Mouse (Mus musculus) hindbrain, embryonic 13.5 days (tissue): ENCODE data around the gene Acbd6. TPM values are rescaled to one million over a fixed set of nuclear protein-coding genes. Genes with fewer than 3 reads are reported as not detected.

Experiments
- ATAC-seq: fragments of 200-750 bp; cut with Nextera tagmentation; 2 replicates; pipeline ENCODE4 v1.8.0; 2017; ENCODE audit warnings: moderate TSS enrichment; ENCODE audit not compliant: low FRiP score
- H3K27ac ChIP-seq: fragments of 300-500 bp; sonication (generic); 2 replicates; pipeline ENCODE4 v1.5.1; 2015; ENCODE audit warnings: inconsistent platforms, mild to moderate bottlenecking, moderate library complexity
- H3K27me3 ChIP-seq: fragments of 300-500 bp; sonication (generic); 2 replicates; pipeline ENCODE4 v1.6.1; 2015; ENCODE audit warnings: mild to moderate bottlenecking, inconsistent platforms
- H3K36me3 ChIP-seq: fragments of 300-500 bp; sonication (generic); 2 replicates; pipeline ENCODE4 v1.6.1; 2015; ENCODE audit warnings: mild to moderate bottlenecking, inconsistent platforms
- H3K4me1 ChIP-seq: fragments of 300-500 bp; sonication (generic); replicated peaks from 2 replicates; pipeline ENCODE4 v1.6.1; 2015; ENCODE audit warnings: inconsistent platforms
- H3K4me2 ChIP-seq: fragments of 300-500 bp; sonication (generic); 2 replicates; pipeline ENCODE4 v1.6.1; 2015; ENCODE audit warnings: inconsistent platforms, mild to moderate bottlenecking, moderate library complexity
- H3K4me3 ChIP-seq: fragments of 300-500 bp; sonication (generic); 2 replicates; pipeline ENCODE4 v1.5.1; 2015; ENCODE audit warnings: mild to moderate bottlenecking, inconsistent platforms
- H3K9ac ChIP-seq: fragments of 300-500 bp; sonication (generic); 2 replicates; pipeline ENCODE4 v1.6.1; 2015; ENCODE audit warnings: mild to moderate bottlenecking, inconsistent platforms
- H3K9me3 ChIP-seq: fragments of 300-500 bp; sonication (generic); 2 replicates; pipeline ENCODE4 v1.6.1; 2016; ENCODE audit warnings: inconsistent platforms
- WGBS: fragments of 180-500 bp; shearing (Covaris S2); methylation state at CpG from one replicate; pipeline ENCODE4 v1.1.7; 2015; 5-methylcytosine and 5-hydroxymethylcytosine counted together
- polyA plus RNA-seq: library from polyadenylated mRNA; unstranded; fragments of >200 nt; fragmentation: Nextera tagmentation; extraction: Ambion mirVana; gene quantifications from 2 replicates; pipeline ENCODE4 v1.2.1, GENCODE M21; 2015

Acbd6 gene
- polyA plus RNA-seq: 81.2 and 83.0 TPM in 2 replicates

- Histone ChIP-seq H3K9me3 (peaks cover 3% of the 10 kb centered on the region; the same call in 1 of the 2 replicates), H3K27me3 (no peaks in the 10 kb centered on the region), H3K4me1 (peaks cover 36% of the 10 kb centered on the region), H3K9ac (peak within 1 kb of the TSS; percentile 95), H3K27ac (peak within 1 kb of the TSS; percentile 86), H3K36me3 (no peaks in the 10 kb centered on the region), H3K4me3 (peak within 1 kb of the TSS; percentile 89), H3K4me2 (peak within 1 kb of the TSS; percentile 85)
- WGBS: under 1% methylated on average over 70 of the region's 83 CpGs
- ATAC-seq: peak; percentile 89
Measured at GRCm38 (mm10) chr1:155558012-155558842, at the start of gene Acbd6. TSS of gene Acbd6 (plus strand) at chr1:155558120.

DNA sequence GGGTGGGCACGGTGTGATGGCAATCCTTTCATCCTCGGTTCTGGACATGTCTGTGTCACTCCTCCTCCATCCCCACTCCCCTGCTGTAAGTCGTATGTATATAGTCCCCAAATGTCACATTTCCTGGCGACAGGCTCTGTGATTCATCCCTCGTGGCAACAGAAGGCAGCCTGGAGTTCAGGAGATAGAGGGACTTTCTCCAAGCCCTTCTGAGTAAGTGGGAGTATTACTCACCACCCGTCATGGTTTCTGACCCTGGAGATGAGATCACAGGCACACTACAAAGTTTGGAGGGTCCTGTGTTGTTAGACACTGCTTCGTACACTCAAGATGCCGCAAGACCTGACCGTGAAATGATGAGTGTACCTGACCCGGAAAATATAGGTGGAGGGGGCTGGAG, 47.7 kb upstream of the Acbd6 start:
- 76% methylated on average over 10 of the region's 10 CpGs for WGBS
- no peak for ATAC-seq
- no peak overlapping the region for H3K9ac ChIP-seq
- H3K36me3 ChIP-seq: no peaks in the 10 kb centered on the region
- H3K9me3 ChIP-seq: no peaks in the 10 kb centered on the region; the same call in 1 of the 2 replicates
- H3K27ac ChIP-seq: no peak overlapping the region
- peaks cover 2% of the 10 kb centered on the region; the same call in 1 of the 2 replicates for H3K4me1 ChIP-seq
- no peak overlapping the region for H3K4me2 ChIP-seq
- H3K27me3 ChIP-seq: no peaks in the 10 kb centered on the region
- no peak overlapping the region for H3K4me3 ChIP-seq

- no peak overlapping the region for H3K9ac ChIP-seq
- WGBS: 84% methylated on average over 4 of the region's 4 CpGs
- no peaks in the 10 kb centered on the region for H3K27me3 ChIP-seq
- peaks cover 4% of the 10 kb centered on the region for H3K9me3 ChIP-seq
- no peak overlapping the region for H3K27ac ChIP-seq
- no peak overlapping the region for H3K4me3 ChIP-seq
- ATAC-seq: no peak
- H3K4me1 ChIP-seq: no peaks in the 10 kb centered on the region
- no peak overlapping the region for H3K4me2 ChIP-seq
- no peaks in the 10 kb centered on the region for H3K36me3 ChIP-seq
Measured at GRCm38 (mm10) chr1:155515866-155516265, 42.1 kb upstream of the Acbd6 start.

- Histone ChIP-seq H3K9me3 (peaks cover 4% of the 10 kb centered on the region), H3K9ac (no peak overlapping the region), H3K4me3 (no peak overlapping the region), H3K27me3 (no peaks in the 10 kb centered on the region), H3K4me2 (no peak overlapping the region), H3K27ac (no peak overlapping the region; the same call in 1 of the 2 replicates), H3K36me3 (no peaks in the 10 kb centered on the region), H3K4me1 (no peaks in the 10 kb centered on the region)
- no peak for ATAC-seq
- 39% methylated on average over 7 of the region's 7 CpGs for WGBS
Measured at GRCm38 (mm10) chr1:155516594-155516993, 41.3 kb upstream of the Acbd6 start.

DNA sequence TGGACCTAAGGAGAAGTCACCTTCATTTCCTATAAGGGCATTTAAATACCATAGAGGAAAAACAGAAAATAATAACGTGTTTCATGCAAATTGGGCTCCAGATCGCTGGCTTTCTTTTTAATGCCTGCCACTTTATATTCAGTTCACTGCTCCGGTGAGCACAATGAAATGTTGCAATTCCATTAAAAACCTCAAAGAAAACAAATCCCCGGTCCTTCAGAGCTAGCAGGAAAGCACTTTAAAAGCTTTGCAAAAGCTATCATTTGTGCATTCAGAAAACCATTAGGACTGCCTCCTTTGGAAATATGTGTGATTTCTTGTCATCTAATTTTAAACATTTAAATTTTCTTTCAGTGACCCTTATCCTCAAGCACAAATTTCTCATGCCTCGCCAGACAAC, 40.9 kb upstream of the Acbd6 start:
- WGBS: 31% methylated on average over 5 of the region's 5 CpGs

DNA sequence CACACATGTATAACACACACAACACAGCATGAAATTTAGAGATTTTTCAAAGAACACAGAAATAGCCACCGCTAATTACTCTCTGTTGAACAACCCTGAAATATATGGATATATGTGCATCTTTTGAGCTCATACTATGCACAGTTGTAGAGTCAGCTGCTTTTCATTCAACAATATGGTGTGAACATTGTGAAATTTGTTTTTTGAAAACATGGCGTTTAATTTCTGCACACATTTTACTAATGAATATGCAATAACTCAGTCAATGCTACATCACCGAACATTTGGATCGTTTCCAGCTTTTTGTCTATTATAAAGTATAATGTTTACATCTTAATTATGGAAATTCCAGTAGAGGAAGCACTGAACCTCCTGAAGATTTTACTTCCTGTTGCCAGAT, 37.6 kb upstream of the Acbd6 start:
- no peak for ATAC-seq
- 87% methylated on average over 4 of the region's 4 CpGs for WGBS
- H3K4me3 ChIP-seq: no peak overlapping the region
- no peak overlapping the region for H3K9ac ChIP-seq
- H3K4me1 ChIP-seq: no peaks in the 10 kb centered on the region
- H3K9me3 ChIP-seq: peaks cover 4% of the 10 kb centered on the region
- H3K4me2 ChIP-seq: no peak overlapping the region
- H3K27ac ChIP-seq: no peak overlapping the region
- H3K36me3 ChIP-seq: no peaks in the 10 kb centered on the region
- no peaks in the 10 kb centered on the region for H3K27me3 ChIP-seq

More for the DNA sequence above, 40.9 kb upstream of the Acbd6 start:
- Histone ChIP-seq H3K9me3 (peaks cover 4% of the 10 kb centered on the region), H3K4me1 (no peaks in the 10 kb centered on the region), H3K9ac (no peak overlapping the region), H3K4me2 (no peak overlapping the region), H3K27me3 (no peaks in the 10 kb centered on the region), H3K4me3 (no peak overlapping the region), H3K36me3 (no peaks in the 10 kb centered on the region), H3K27ac (peak overlapping the region; percentile 72)
- no peak for ATAC-seq

GRCm38 (mm10) chr1:155522493-155522892, 35.4 kb upstream of the Acbd6 start:
- no peak overlapping the region for H3K4me3 ChIP-seq
- H3K4me2 ChIP-seq: no peak overlapping the region
- no peak for ATAC-seq
- no peaks in the 10 kb centered on the region for H3K36me3 ChIP-seq
- 83% methylated on average over 4 of the region's 4 CpGs for WGBS
- H3K4me1 ChIP-seq: peaks cover 8% of the 10 kb centered on the region; the same call in 1 of the 2 replicates
- H3K9ac ChIP-seq: no peak overlapping the region
- peaks cover 3% of the 10 kb centered on the region for H3K9me3 ChIP-seq
- H3K27me3 ChIP-seq: no peaks in the 10 kb centered on the region; the same call in 1 of the 2 replicates
- no peak overlapping the region for H3K27ac ChIP-seq

GRCm38 (mm10) chr1:155526176-155526575, 31.7 kb upstream of the Acbd6 start:
- no peak overlapping the region for H3K27ac ChIP-seq
- H3K4me1 ChIP-seq: peaks cover 41% of the 10 kb centered on the region
- no peaks in the 10 kb centered on the region for H3K9me3 ChIP-seq
- H3K4me3 ChIP-seq: no peak overlapping the region
- no peaks in the 10 kb centered on the region; the same call in 1 of the 2 replicates for H3K27me3 ChIP-seq
- H3K36me3 ChIP-seq: no peaks in the 10 kb centered on the region
- 55% methylated on average over 5 of the region's 5 CpGs for WGBS
- no peak for ATAC-seq
- H3K4me2 ChIP-seq: no peak overlapping the region
- no peak overlapping the region for H3K9ac ChIP-seq

- Histone ChIP-seq H3K4me2 (no peak overlapping the region), H3K27me3 (peaks cover 3% of the 10 kb centered on the region), H3K4me3 (no peak overlapping the region), H3K9me3 (no peaks in the 10 kb centered on the region), H3K4me1 (peaks cover 45% of the 10 kb centered on the region), H3K36me3 (no peaks in the 10 kb centered on the region), H3K27ac (no peak overlapping the region), H3K9ac (no peak overlapping the region)
- no peak for ATAC-seq
- 30% methylated on average over 12 of the region's 12 CpGs for WGBS
Measured at GRCm38 (mm10) chr1:155527027-155527786, 30.7 kb upstream of the Acbd6 start.

DNA sequence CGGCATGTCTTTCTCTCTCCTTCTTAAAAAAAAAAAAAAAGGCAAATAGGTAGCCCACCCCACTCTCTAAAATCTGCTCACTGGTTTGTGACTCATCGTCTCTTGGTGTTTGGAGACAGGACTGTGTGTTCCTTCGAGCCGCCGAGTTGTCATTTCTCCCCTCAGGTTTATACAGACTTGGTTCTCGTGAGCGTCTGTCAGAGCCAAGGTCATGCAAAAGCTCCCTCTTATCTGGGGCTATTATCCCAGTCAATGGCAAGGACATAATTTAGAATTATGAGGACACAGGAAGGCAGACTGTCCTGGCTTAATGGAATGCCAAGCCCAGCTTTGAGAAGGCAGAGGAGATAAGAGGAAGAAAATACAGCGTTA, 30.1 kb upstream of the Acbd6 start:
- Histone ChIP-seq H3K9ac (no peak overlapping the region), H3K36me3 (no peaks in the 10 kb centered on the region), H3K4me3 (no peak overlapping the region), H3K4me2 (no peak overlapping the region), H3K27me3 (peaks cover 7% of the 10 kb centered on the region), H3K27ac (no peak overlapping the region; the same call in 1 of the 2 replicates), H3K4me1 (peaks cover 45% of the 10 kb centered on the region), H3K9me3 (no peaks in the 10 kb centered on the region)
- no peak for ATAC-seq
- 18% methylated on average over 8 of the region's 8 CpGs for WGBS

- WGBS: 22% methylated on average over 11 of the region's 11 CpGs
- Histone ChIP-seq H3K36me3 (no peaks in the 10 kb centered on the region), H3K9ac (no peak overlapping the region), H3K4me1 (peaks cover 45% of the 10 kb centered on the region), H3K27me3 (peaks cover 11% of the 10 kb centered on the region), H3K27ac (peak overlapping the region; percentile 40), H3K4me2 (no peak overlapping the region), H3K4me3 (no peak overlapping the region), H3K9me3 (no peaks in the 10 kb centered on the region)
- ATAC-seq: no peak
Measured at GRCm38 (mm10) chr1:155528405-155529119, 29.4 kb upstream of the Acbd6 start.
